Mouse (Mus musculus): ENCODE measurements around the gene Esrp2.

The Esrp2 gene

DNA sequence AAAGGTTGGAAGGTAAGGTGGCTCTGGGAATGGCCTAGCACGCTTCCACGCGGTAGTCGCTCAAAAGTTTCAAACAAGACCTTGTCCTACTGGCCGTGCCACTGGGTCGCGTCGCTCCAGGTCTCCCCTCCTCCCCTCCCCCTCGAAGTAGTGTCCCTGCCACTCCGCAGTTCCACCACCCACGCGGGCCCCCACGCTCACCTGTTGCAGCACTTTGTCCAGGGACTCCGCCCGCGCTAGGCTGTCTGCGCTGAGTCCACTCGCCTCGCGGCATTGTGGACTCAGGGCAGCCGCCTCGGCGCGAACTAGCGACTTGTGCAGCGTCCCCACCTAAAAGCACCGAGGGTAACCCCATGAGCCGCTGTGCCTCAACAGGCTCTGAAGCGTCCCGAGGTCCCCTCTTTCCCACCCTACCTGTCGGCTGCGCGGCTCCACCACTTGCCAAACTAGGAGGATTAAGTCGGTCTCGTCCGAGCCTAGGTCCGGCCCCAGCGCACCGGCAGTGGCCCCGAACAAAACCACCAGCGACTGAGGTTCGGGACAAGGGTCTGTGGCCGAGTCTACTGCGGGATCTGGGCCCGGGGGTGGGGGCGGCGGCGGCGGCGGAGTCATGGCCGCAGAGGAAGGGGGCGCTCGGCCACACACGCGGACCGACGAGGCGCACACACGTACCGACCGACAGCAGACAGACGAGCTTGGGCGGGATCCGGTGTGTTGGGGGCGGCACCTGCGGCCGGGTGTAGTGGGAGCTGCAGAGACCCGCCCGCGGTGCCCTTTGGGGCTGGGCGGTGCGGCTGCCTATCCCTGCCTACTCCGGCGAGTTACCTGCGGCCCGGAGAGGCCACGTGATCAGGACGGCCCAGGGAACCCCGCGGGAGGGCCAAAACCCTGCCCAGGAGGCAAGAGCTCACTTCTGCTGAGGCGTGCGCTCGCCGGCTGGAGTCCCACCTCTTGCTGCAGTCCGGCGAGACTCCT, at the start of gene Esrp2:
Esrp2 (minus strand) TSS at position 819 of the 975 bp plus-strand sequence.
- DNase-seq (ENCODE audit: low read depth, low spot score), result no peak

DNA sequence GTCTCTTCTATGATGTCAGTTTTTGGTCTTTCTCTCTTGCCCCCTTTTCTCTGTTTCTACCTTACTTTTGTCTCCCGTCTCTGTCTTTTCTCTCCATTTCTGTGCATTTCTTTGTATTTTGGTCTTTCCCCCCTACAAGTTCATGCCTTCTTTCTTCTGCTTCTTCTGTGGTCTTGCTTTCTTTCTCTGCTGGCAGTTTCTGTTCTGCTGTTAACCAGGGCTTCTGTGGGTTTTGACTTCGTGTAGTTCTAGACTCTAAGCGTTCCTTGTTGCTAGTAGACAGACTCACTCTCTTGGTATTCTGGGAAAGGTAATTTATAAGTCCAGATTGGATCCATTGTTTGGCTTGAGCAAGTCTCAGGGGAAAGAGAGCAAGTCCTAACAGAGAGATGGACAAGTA, 49.6 kb upstream of the Esrp2 start:
- DNase-seq (ENCODE audit: low read depth, low spot score), result no peak

DNA sequence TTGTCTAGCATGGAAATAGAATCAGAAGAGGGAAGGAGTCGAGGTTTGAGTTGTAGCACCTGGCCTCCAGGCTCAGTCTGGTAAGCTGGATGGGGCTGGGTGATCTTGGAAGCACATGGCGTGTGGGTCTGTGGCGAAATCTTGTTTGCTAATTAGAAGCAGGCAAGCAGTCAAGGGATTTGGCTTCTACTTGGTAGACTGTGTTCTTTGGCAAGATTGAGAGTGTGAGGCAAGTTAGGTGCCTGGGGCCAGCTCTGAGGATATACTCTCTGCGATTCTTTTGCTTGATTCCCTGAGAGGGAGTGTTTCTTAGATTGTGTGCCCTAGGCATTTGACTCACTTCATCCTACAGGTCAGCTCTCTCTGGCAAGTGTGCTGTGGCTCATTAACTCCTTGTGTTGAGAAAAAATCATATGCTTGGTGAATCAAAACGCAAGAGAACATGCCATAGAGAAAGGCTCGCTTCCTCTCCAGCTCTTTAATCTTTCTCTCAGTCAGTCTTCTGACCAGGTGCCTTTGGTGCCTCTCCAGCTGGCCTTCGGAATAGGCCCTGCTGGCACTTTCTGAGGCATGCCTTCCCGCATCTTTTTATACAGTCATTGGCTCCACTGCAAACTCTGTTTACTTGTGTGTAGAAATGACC, 49.0 kb upstream of the Esrp2 start:
- peak; percentile 76 for DNase-seq (ENCODE audit: low read depth, low spot score)

- no peak for DNase-seq (ENCODE audit: low read depth, low spot score)
Observed at GRCm38 (mm10) chr8:106178428-106178827, 41.7 kb upstream of the Esrp2 start.

DNA sequence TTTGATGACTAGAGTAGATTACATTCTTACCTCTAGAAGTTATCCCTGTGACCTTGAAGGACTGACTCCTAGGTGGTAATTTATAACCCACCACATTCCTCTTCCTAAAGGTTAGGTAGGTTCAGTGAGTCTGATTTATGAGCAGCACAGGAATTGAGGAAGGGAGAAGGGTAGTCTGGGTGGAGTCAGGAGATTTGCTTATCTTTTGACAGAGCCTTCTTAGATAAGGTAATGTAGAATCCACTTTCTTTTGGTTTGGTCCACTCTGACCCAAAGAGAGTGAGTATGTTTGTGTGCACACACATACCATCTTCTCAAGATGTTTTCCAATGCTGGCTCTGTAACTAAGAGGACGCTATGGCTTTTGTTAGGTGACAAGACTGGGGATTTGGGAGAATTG, 40.8 kb upstream of the Esrp2 start:
- DNase-seq (ENCODE audit: low read depth, low spot score), result no peak

GRCm38 (mm10) chr8:106176891-106177290, 40.1 kb upstream of the Esrp2 start:
- DNase-seq (ENCODE audit: low read depth, low spot score), result no peak

DNA sequence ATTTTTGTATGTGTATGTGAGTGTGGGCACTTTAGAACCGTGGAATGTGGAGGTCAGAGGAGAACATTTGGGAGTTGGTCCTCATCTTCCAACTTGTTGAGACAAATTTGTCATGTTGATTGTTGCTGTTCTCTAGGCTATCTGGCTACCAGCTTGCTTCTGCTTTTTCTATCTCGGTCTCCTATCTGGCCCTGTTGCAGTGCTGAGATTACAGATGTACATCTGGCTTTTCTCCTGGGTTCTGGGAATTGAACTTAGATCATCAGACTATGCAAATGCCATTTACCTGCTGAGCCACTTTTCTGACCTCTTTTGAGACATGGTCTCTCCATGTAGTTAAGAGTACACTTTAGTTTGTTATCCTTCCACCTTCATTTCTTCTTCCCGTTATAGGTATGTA, 36.8 kb upstream of the Esrp2 start:
- DNase-seq (ENCODE audit: low read depth, low spot score), result no peak

- DNase-seq (ENCODE audit: low read depth, low spot score), result peak; percentile 69
Observed at GRCm38 (mm10) chr8:106169934-106170480, 33.2 kb upstream of the Esrp2 start.

DNA sequence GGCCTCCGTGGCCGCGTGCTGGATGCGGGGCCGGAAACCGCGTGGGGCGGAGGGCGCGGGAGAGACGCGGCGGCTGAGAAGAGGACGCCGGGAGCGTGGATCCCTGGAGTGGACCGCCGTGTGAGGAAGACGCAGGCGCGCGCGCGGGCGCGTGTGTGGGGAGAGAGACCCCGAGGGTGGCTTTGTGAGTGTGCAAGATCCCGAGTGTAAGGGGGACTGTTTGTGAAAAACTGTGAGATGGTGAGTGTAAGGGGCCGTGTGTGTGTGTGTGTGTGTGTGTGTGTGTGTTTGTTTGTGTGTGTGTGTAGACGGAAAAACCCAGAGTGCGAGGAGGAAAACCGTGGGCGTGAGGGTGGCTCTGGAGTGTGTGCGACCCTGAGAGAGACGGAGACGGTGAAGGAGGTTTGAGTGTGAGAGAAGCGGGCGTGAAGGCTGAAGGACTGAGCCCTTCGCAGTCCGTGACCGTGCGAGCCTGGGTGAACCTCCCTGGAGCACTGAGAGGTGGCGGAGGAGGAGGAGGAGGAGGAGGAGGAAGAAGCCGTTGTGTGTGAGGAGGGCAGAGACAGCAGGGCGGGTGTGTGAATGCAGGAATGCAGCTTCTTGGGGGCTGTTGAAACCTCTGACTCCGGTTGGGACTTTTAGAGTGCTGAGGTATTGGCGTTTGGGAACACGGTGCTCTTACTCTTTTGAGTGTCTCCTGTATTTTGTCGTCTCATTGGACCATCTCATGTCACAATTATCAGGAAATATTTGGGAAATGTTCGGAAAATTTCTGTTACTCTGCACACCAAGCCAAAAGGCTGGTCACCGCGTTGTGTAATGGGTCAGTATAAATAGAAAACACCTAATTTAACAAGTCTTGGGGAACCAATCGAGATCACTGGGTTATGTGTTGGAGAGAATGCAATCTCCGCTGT, 32.5 kb upstream of the Esrp2 start:
- DNase-seq (ENCODE audit: low read depth, low spot score), result peak; percentile 51

- peak; percentile 60 for DNase-seq (ENCODE audit: low read depth, low spot score)
Observed at GRCm38 (mm10) chr8:106168356-106169016, 31.7 kb upstream of the Esrp2 start, which contains the start of gene Slc7a6. Slc7a6 (plus strand) TSS chr8:106168857.

DNA sequence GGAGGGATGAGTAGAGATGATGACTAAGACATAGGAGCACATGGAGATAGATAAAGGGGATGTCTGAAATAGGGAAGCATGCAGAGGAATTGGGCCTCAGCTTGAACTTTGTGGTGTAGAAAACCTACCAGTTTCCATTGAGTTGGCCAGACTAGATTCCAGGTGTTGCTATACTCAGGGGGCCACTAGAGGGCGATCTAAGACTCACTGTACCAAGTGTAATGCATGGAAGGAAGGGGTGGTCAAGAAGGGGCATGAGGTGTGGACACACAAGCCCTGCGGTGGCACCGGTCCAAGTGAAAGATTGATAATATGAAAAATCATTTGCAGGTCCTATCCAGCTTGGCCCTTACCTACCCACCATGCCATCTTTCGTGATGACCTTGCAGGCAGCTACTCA, 28.7 kb upstream of the Esrp2 start:
- DNase-seq (ENCODE audit: low read depth, low spot score), result peak; percentile 82

- DNase-seq (ENCODE audit: low read depth, low spot score), result no peak
Observed at GRCm38 (mm10) chr8:106163251-106163650, 26.5 kb upstream of the Esrp2 start.

DNA sequence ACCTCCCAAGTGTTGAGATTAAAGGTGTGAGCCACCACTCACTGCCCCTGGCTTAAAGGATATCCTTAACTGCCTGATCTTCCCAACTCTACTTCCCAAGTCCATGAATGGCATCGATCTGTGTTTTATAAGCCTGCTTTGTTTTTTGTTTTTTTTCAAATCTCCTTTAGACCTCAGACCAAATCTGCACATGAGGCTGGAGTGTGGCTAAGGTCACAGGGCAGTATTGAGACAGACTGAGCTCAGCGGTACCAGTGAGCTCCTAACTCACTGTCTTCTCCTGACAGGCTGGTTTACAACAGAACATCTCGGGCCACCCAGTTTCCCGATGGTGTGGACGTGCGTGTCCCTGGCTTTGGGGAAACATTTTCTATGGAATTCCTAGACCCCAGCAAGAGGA, 23.1 kb upstream of the Esrp2 start:
- no peak for DNase-seq (ENCODE audit: low read depth, low spot score)

GRCm38 (mm10) chr8:106158381-106158780, 21.6 kb upstream of the Esrp2 start:
- DNase-seq (ENCODE audit: low read depth, low spot score), result no peak

DNA sequence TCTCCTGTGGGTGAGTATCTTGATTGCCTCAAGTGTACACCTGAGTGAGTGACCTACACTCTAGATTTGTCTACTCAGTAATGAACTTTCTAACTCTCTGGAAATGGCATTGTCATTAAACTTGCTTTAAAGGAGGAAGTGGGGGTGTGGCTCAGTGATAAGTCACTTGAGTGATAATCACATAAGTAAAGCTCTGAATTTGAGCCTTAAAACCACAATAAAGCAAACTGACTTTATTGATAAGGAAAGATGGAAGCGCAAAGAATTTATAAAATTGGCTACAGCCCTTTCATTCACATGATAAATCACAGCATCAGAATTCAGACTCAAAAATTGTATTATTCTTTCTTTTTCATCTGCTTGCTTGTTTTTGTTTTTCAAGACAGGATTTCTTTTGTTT, 20.6 kb upstream of the Esrp2 start:
- no peak for DNase-seq (ENCODE audit: low read depth, low spot score)

GRCm38 (mm10) chr8:106152876-106153275, 16.1 kb upstream of the Esrp2 start:
- DNase-seq (ENCODE audit: low read depth, low spot score), result no peak

DNA sequence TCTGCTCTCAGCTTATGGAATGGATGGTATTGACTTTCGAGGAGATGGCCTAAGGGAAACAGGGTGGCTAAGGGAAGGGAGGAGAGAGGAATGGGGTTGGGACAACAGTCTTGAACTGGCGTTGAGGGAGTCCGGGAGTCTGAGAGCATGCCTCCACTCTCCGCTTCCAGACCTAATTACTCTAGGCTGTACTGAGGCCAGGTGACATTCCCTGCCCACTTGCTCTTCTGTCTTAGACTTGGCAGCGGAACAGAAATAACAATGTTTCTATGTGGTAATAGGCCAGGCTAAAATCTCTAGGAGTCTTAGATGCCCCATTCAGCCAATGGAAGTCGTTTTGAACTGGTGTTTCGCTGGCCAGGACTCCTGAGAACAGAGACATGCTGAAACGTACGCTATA, 14.3 kb upstream of the Esrp2 start:
- peak; percentile 36 for DNase-seq (ENCODE audit: low read depth, low spot score)

- DNase-seq (ENCODE audit: low read depth, low spot score), result no peak
Observed at GRCm38 (mm10) chr8:106150653-106151000, 13.9 kb upstream of the Esrp2 start.

- peak; percentile 93 for DNase-seq (ENCODE audit: low read depth, low spot score)
Observed at GRCm38 (mm10) chr8:106149801-106150652, 13.3 kb upstream of the Esrp2 start, which contains the start of gene Pla2g15. Pla2g15 (plus strand) TSS chr8:106150399.

DNA sequence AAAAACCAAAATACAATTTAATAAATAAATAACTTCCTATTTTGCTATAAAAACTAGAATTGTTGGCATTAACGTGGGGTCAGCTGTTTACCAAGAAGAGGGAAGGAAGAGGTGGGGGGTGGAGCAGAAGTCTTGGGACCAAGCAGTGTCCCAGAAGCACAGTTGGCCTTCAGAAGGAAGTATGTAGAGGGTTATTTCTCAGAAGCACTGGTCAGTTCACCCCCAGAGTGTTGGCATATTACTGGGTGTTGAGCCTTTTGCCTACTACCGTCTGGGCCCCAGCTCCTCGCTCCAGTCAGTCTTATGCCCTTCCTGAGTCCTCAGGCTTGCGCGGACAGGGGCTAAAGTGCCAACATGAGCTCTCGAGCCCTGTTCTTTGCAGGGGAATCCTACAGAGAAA, 12.3 kb upstream of the Esrp2 start:
- DNase-seq (ENCODE audit: low read depth, low spot score), result no peak
